Mouse (Mus musculus): ENCODE data around the gene Hcfc1. TPM values are rescaled to one million over a fixed set of nuclear protein-coding genes. Genes with fewer than 3 reads are reported as not detected.
A peak's percentile ranks its signal among the peaks of the same experiment; 100 is the strongest.

Gene Hcfc1
- total and polyA plus RNA-seq, 2 experiments, result 8.9 to 21.6 TPM

DNA sequence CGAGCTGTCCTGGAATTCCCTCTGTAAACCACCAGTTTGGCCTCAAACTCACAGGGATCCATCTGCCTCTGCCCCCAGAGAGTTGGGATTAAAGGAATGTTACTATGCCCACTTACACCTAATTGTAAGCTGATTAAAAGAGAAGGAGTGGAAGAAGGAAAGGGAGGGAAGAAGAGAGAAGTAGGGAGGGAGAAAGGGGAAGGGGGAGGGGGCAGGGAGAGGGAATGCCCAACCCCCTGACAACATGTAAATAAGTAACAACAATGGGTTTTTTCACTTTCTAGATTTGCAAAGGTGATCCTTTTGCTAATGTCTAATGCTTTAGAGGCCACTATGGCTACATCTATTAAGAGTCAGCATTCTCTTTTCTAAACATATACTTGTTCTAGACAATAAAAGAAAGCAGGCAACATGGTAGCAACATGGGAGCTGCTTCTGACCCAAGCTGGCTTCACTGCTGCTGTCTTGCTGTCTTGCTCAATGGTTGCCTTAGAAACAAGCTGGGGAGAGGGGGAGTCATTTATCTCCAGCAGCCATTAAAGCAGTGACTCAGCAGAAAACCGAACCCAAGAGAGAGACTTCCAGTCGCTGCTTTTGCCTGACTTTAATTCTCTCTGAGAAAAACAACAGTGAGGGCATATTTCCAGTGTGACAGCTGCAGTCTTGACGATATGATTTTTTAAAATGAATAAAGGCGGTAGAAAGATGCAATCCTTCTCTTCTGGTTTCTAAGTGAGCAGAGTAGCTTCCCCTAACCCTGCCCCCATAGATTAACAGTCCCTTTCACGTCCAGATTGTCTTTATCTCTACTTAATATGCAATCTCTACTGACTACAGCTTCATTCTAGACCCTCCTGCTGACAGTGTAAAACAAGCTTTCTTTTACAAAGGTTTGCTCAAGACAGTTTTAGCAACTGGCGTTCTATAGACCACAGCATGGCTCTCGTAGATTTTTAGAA lies 33.0 kb upstream of the Hcfc1 start:
- Histone ChIP-seq H3K4me3 (ENCODE audit: insufficient read depth, low read depth, low read length) (no peak overlapping the region), H3K27ac (replicated peaks; ENCODE audit: insufficient read depth, low read depth, low read length) (no peak overlapping the region), H3K27me3 (ENCODE audit: control insufficient read depth, insufficient read depth, low read length) (no peaks in the 10 kb centered on the region), H3K36me3 (ENCODE audit: control insufficient read depth, insufficient read depth, low read length) (no peaks in the 10 kb centered on the region), H3K9ac (ENCODE audit: low read depth, low read length) (no peak overlapping the region), H3K4me1 (ENCODE audit: control insufficient read depth, insufficient read depth, low read length) (no peaks in the 10 kb centered on the region; the same call in 1 of the 2 replicates), H3K79me2 (ENCODE audit: control insufficient read depth, insufficient read depth, low read length) (no peaks in the 10 kb centered on the region)
- 61% methylated on average over 8 of the region's 8 CpGs for WGBS
- no peak for TF ChIP-seq POLR2A (IDR thresholded peaks at IDR 0.05; ENCODE audit: extremely low read depth, insufficient read depth, low read length)
- no peak for TF ChIP-seq CTCF (IDR thresholded peaks at IDR 0.05; ENCODE audit: low read depth, low read length)
- DNase-seq (ENCODE audit: extremely low read depth, low read depth, low spot score), result peak; percentile 3

DNA sequence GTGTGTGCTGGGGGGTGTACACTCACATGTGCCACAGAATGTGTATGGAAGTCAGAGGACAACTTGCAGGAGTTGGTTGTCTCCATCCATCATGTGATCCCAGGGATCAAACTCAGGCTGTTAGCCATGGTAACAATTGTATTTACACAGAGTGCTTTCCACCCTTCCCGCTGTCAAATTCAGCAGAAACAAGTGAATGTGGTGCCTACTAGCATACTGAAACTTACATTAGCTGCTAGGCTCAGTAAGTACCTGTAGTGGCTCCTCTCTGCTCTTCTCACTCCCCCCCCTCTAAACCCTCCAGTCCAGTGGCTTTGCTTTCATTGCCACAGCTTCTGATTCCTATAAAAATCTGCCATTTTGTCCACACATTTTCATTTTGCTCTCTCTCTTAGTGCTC lies 11.6 kb upstream of the Hcfc1 start:
- Histone ChIP-seq H3K79me2 (ENCODE audit: control insufficient read depth, insufficient read depth, low read length) (no peaks in the 10 kb centered on the region), H3K27me3 (ENCODE audit: control insufficient read depth, insufficient read depth, low read length) (no peaks in the 10 kb centered on the region), H3K4me3 (ENCODE audit: insufficient read depth, low read depth, low read length) (no peak overlapping the region), H3K4me1 (ENCODE audit: control insufficient read depth, insufficient read depth, low read length) (no peaks in the 10 kb centered on the region), H3K36me3 (ENCODE audit: control insufficient read depth, insufficient read depth, low read length) (no peaks in the 10 kb centered on the region), H3K27ac (replicated peaks; ENCODE audit: insufficient read depth, low read depth, low read length) (no peak overlapping the region), H3K9ac (ENCODE audit: low read depth, low read length) (no peak overlapping the region)
- TF ChIP-seq POLR2A (IDR thresholded peaks at IDR 0.05; ENCODE audit: extremely low read depth, insufficient read depth, low read length), result no peak
- no peak for TF ChIP-seq CTCF (IDR thresholded peaks at IDR 0.05; ENCODE audit: low read depth, low read length)
- DNase-seq (ENCODE audit: extremely low read depth, low read depth, low spot score), result no peak
- 75% methylated on average over 1 of the region's 1 CpGs for WGBS

DNA sequence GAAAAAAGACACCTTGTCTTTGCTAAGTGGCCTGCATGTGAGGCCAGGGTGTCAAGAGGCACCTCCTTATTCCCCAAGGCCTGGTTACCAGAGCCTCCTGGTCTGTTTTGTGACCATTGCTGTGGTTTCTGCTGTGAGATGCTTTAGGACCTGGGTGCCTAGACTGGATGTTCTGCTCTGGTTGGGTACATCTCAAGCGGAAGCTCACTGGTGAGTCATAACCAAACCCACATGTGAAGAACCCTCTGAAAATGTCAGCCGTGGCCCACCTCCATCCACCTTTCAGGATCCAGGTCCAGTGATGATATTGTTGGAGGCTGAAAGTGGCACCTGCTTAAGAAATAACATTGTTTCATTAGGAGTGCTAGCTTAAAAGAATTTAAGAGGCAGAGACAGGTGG lies 10.1 kb upstream of the Hcfc1 start:
- no peaks in the 10 kb centered on the region for H3K79me2 ChIP-seq (ENCODE audit: control insufficient read depth, insufficient read depth, low read length)
- TF ChIP-seq POLR2A (IDR thresholded peaks at IDR 0.05; ENCODE audit: extremely low read depth, insufficient read depth, low read length) (no peak), CTCF (IDR thresholded peaks at IDR 0.05; ENCODE audit: low read depth, low read length) (no peak)
- H3K27ac ChIP-seq (replicated peaks; ENCODE audit: insufficient read depth, low read depth, low read length), result no peak overlapping the region
- H3K4me1 ChIP-seq (ENCODE audit: control insufficient read depth, insufficient read depth, low read length), result no peaks in the 10 kb centered on the region
- no peak overlapping the region for H3K9ac ChIP-seq (ENCODE audit: low read depth, low read length)
- no peak overlapping the region for H3K4me3 ChIP-seq (ENCODE audit: insufficient read depth, low read depth, low read length)
- H3K36me3 ChIP-seq (ENCODE audit: control insufficient read depth, insufficient read depth, low read length), result no peaks in the 10 kb centered on the region
- no peaks in the 10 kb centered on the region for H3K27me3 ChIP-seq (ENCODE audit: control insufficient read depth, insufficient read depth, low read length)
- WGBS, result 97% methylated on average over 2 of the region's 2 CpGs
- no peak for DNase-seq (ENCODE audit: extremely low read depth, low read depth, low spot score)

DNA sequence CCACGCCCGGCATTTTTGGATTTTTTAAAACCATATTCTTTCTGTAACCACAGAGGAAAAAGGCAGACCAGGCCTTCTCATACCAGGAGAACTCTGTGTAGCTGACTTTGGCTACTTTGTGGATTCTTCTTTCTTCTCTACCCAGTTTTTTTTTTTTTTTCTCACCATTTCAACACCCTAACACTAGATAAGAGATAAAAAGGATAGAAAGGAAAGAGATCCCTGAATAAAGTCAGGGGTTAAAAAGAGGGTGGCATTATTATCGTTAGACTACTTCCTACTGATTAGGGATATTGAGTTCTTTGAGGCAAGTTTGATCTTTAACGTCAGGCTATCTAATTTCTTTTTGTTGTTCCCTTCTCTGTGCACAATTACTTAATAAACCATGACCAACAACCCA lies 6.6 kb upstream of the Hcfc1 start:
- TF ChIP-seq CTCF (IDR thresholded peaks at IDR 0.05; ENCODE audit: low read depth, low read length) (no peak), POLR2A (IDR thresholded peaks at IDR 0.05; ENCODE audit: extremely low read depth, insufficient read depth, low read length) (no peak)
- Histone ChIP-seq H3K27ac (replicated peaks; ENCODE audit: insufficient read depth, low read depth, low read length) (no peak overlapping the region), H3K4me1 (ENCODE audit: control insufficient read depth, insufficient read depth, low read length) (no peaks in the 10 kb centered on the region), H3K36me3 (ENCODE audit: control insufficient read depth, insufficient read depth, low read length) (no peaks in the 10 kb centered on the region), H3K27me3 (ENCODE audit: control insufficient read depth, insufficient read depth, low read length) (no peaks in the 10 kb centered on the region), H3K9ac (ENCODE audit: low read depth, low read length) (no peak overlapping the region), H3K79me2 (ENCODE audit: control insufficient read depth, insufficient read depth, low read length) (no peaks in the 10 kb centered on the region), H3K4me3 (ENCODE audit: insufficient read depth, low read depth, low read length) (no peak overlapping the region)
- no peak for DNase-seq (ENCODE audit: extremely low read depth, low read depth, low spot score)
- WGBS, result 78% methylated on average over 4 of the region's 4 CpGs

DNA sequence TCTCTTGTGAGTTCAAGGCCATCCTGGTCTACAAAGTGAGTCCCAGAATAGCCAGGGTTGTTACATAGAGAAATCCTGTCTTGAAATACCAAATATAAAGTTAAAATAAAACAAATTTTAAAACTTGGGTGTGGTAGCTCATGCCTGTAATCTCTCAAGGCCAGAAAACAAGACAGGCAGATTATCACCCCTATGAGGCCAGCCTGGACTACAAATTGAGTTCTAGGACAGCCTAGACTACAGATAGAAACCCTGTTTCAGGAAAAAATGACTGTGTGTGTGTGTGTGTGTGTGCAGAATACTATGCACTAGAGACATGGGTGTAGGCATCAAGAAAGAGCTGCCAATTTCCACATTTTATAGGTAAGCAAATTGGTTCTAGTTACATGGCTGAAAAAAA lies 4.6 kb upstream of the Hcfc1 start:
- peaks cover under 1% of the 10 kb centered on the region; the same call in 1 of the 2 replicates for H3K79me2 ChIP-seq (ENCODE audit: control insufficient read depth, insufficient read depth, low read length)
- H3K36me3 ChIP-seq (ENCODE audit: control insufficient read depth, insufficient read depth, low read length), result no peaks in the 10 kb centered on the region
- H3K27ac ChIP-seq (replicated peaks; ENCODE audit: insufficient read depth, low read depth, low read length), result no peak overlapping the region
- DNase-seq (ENCODE audit: extremely low read depth, low read depth, low spot score), result no peak
- no peak overlapping the region for H3K4me3 ChIP-seq (ENCODE audit: insufficient read depth, low read depth, low read length)
- H3K9ac ChIP-seq (ENCODE audit: low read depth, low read length), result no peak overlapping the region
- H3K27me3 ChIP-seq (ENCODE audit: control insufficient read depth, insufficient read depth, low read length), result no peaks in the 10 kb centered on the region
- no peaks in the 10 kb centered on the region for H3K4me1 ChIP-seq (ENCODE audit: control insufficient read depth, insufficient read depth, low read length)
- no peak for TF ChIP-seq POLR2A (IDR thresholded peaks at IDR 0.05; ENCODE audit: extremely low read depth, insufficient read depth, low read length)
- no peak for TF ChIP-seq CTCF (IDR thresholded peaks at IDR 0.05; ENCODE audit: low read depth, low read length)

DNA sequence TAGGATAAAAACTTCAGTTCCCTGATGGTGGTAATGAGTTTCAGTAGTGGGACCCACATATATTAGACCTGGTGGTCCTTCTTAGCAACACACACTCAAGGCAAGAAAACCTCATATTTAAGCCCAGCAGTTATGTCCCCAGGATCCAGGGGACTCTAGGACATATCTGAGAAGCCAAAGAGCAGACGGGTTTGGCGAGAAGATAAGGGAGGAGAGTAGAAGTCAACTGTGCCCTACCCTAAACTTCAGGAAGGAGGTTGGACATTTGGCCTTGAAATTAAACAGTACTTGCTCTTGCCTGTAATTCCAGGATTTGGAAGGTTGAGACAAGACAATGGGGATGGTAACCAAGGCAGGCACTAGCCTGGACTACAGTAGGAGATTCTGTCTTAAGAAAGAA lies 3.6 kb upstream of the Hcfc1 start:
- 87% methylated on average over 2 of the region's 2 CpGs for WGBS

More for the DNA sequence above, 3.6 kb upstream of the Hcfc1 start:
- DNase-seq (ENCODE audit: extremely low read depth, low read depth, low spot score), result no peak
- TF ChIP-seq POLR2A (IDR thresholded peaks at IDR 0.05; ENCODE audit: extremely low read depth, insufficient read depth, low read length) (no peak), CTCF (IDR thresholded peaks at IDR 0.05; ENCODE audit: low read depth, low read length) (no peak)
- Histone ChIP-seq H3K79me2 (ENCODE audit: control insufficient read depth, insufficient read depth, low read length) (peaks cover 2% of the 10 kb centered on the region; the same call in 1 of the 2 replicates), H3K4me1 (ENCODE audit: control insufficient read depth, insufficient read depth, low read length) (peaks cover 1% of the 10 kb centered on the region), H3K27ac (replicated peaks; ENCODE audit: insufficient read depth, low read depth, low read length) (no peak overlapping the region), H3K27me3 (ENCODE audit: control insufficient read depth, insufficient read depth, low read length) (no peaks in the 10 kb centered on the region), H3K36me3 (ENCODE audit: control insufficient read depth, insufficient read depth, low read length) (no peaks in the 10 kb centered on the region), H3K4me3 (ENCODE audit: insufficient read depth, low read depth, low read length) (no peak overlapping the region), H3K9ac (ENCODE audit: low read depth, low read length) (no peak overlapping the region)

Measured in liver, adult 2 months (tissue).